Mouse (Mus musculus) testis, adult 10 weeks (tissue): ENCODE results near the gene Insl3. TPM values are rescaled to one million over a fixed set of nuclear protein-coding genes. Genes with fewer than 3 reads are reported as not detected.

Source experiments
- polyA plus RNA-seq: library from polyadenylated mRNA; stranded (reverse); fragments of 350-450 nt; fragmentation: Illumina TruSeq; extraction: RNeasy Lipid Tissue Mini Kit (QIAGEN cat#74804); gene quantifications from one replicate; pipeline ENCODE4 v1.2.3, GENCODE M21; 2014; ENCODE audit warnings: low read depth, low replicate concordance

The Insl3 gene
- 108 TPM for polyA plus RNA-seq

DNA sequence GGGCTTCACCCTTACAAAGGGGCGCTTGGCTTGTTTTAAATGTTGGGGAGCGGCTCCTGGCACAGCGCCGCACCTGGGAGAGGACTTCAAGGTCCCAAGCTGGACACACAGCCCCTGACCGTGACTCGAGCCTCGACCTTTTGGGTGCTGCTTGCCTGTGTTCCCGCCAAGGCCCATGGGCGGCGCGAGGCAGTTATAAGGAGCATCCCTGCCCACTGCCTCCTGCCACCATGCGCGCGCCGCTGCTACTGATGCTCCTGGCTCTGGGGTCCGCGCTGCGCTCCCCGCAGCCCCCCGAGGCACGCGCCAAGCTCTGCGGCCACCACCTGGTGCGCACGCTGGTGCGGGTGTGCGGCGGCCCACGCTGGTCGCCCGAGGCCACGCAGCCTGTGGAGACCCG, at the start of gene Insl3:
Gene Insl3 (plus strand): TSS at position 187 of the 400 bp plus-strand sequence.

GRCm38 (mm10) chr8:71671549-71671965, 17.5 kb upstream of the Insl3 start, which contains the start of gene Unc13a:
Gene Unc13a, minus strand, starts transcription at chr8:71671757.

GRCm38 (mm10) chr8:71676020-71676741, 12.8 kb upstream of the Insl3 start, which contains the start of gene Jak3:
Gene Jak3, plus strand, starts transcription at chr8:71676296.

DNA sequence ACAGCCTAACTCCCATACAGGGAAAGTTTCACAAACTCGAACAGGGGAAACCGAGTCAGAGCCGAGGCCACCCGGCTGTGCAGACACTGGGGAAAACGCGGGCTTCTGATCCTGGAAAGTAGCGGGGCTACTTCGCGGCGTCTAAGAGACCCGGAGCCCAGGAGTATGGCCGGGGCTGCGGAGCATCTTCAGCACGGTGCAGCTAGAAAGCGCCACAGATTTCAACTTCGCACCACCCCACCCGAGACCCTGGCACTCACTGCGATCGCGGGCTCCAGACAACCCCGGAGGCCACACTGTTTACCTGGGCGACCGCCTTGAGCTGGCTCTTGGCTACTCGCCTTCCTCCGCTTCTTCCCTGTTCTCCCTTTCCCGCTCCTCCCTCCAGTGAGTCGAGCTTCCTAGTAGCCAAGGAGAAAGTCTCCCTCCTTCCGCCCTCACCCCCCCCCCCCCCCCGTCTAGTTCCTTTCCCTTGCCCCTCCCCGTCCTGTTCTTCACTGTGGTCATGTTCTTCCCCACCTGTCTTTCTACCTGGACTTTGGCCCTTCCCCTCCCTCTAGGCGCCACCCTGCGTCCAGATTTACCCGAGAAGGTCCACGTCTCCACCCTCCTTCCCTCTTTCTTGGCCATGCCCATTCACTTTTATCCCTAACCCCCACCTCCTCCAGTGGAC, 12.5 kb downstream of the Insl3 start, which contains the start of gene B3gnt3:
Gene B3gnt3 (minus strand): TSS at position 376 of the 673 bp plus-strand sequence.

DNA sequence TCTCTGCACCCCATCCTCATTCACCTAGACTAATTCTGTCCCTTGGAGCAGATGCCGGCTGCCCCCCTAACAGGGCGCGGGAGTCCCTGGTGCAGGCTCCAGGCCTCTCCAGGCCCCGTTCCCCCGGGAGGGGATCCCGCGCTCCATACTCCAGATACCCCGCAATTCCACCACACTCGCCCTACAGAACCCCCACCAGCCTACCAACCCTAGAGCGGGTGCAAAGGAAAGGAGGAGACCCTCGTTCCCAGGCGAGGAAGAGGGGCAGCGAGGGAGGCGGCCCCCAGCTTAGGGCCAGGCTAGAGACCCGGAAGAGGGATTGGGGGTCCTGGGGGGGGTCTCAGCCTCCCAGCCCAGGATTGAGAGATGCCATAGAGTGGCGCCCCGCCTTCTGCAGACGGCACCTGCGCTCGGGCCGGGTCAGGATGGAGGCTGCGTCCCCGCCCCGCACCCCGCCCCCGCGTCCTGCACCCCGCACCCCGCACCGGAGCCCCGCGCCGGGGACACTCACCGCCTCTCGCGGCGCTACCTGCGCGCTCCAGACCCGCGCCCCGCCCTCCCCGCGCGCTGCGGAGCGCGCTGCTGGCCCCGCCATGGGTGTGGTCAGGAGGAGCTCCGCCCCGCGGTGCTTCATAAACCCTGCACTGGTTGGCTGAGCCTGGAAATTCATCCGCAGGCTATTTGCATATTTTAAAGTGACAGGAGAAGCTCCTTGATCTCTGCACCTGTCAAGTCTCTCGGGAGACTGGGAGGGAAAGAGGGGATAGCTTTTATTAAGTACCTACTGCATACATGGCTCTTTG, 36.3 kb downstream of the Insl3 start, which contains the start of gene Fcho1:
Gene Fcho1 (minus strand): TSS at position 595 of the 803 bp plus-strand sequence.

Other genes with a start within 250 kb of the Insl3 start
- gene Abhd8, start 225.6 kb upstream of the Insl3 start, polyA plus RNA-seq = 2.9 TPM
- gene Mrpl34, start 224.3 kb upstream of the Insl3 start, polyA plus RNA-seq = 2.6 TPM
- 12.2 TPM for gene Dda1, start 220.0 kb upstream of the Insl3 start, polyA plus RNA-seq
- 0.07 TPM for gene Ano8, start 203.3 kb upstream of the Insl3 start, polyA plus RNA-seq
- 0.59 TPM for gene Gtpbp3, start 201.1 kb upstream of the Insl3 start, polyA plus RNA-seq
- gene Plvap, start 177.5 kb upstream of the Insl3 start, polyA plus RNA-seq = not detected
- not detected for gene Ccdc194, start 163.5 kb upstream of the Insl3 start, polyA plus RNA-seq
- 0.88 TPM for gene Bst2, start 151.8 kb upstream of the Insl3 start, polyA plus RNA-seq
- gene Mvb12a, start 146.3 kb upstream of the Insl3 start, polyA plus RNA-seq = 1.1 TPM
- gene Tmem221, start 130.3 kb upstream of the Insl3 start, polyA plus RNA-seq = 0.34 TPM
- 0.38 TPM for gene Nxnl1, start 122.6 kb upstream of the Insl3 start, polyA plus RNA-seq
- gene Slc27a1, start 120.3 kb upstream of the Insl3 start, polyA plus RNA-seq = 2.4 TPM
- gene Pgls, start 97.0 kb upstream of the Insl3 start, polyA plus RNA-seq = 0.36 TPM
- 1.4 TPM for gene Fam129c, start 91.6 kb upstream of the Insl3 start, polyA plus RNA-seq
- gene Colgalt1, start 78.2 kb upstream of the Insl3 start, polyA plus RNA-seq = 17.1 TPM
- 0.04 TPM for gene Unc13a, start 17.5 kb upstream of the Insl3 start, polyA plus RNA-seq
- 0.06 TPM for gene Jak3, start 12.9 kb upstream of the Insl3 start, polyA plus RNA-seq
- 0.13 TPM for gene B3gnt3, start 12.6 kb downstream of the Insl3 start, polyA plus RNA-seq
- not detected for gene Fcho1, start 36.5 kb downstream of the Insl3 start, polyA plus RNA-seq
- gene Zfp709, start 192.8 kb downstream of the Insl3 start, polyA plus RNA-seq = 5.6 TPM
- gene Zfp882, start 219.4 kb downstream of the Insl3 start, polyA plus RNA-seq = 2.9 TPM
- 34.1 TPM for gene Zfp617, start 219.4 kb downstream of the Insl3 start, polyA plus RNA-seq